Mouse (Mus musculus) layer of hippocampus, adult 6 months (tissue): Measurements from ENCODE around the gene Pold3. TPM values are rescaled to one million over a fixed set of nuclear protein-coding genes. Genes with fewer than 3 reads are reported as not detected.

Source experiments
- long read RNA-seq, 2 experiments: library from polyadenylated mRNA; unstranded; transcript quantifications; one replicate each; pipeline ENCODE4 v2.0.0; 2019 to 2020
- polyA plus RNA-seq: library from polyadenylated mRNA; unstranded; fragments of <200 nt; fragmentation: Nextera tagmentation; gene quantifications from 2 replicates; pipeline ENCODE4 v1.2.3, GENCODE M21; 2021

Gene Pold3
- polyA plus RNA-seq: 10.4 and 12.4 TPM in 2 replicates
- long read RNA-seq, experiment 1, transcript Pold3-201 (12 exons, 3,069 nt): major isoform, 7 of 14 reads
- long read RNA-seq, experiment 1, partial matches to known transcripts: 3 of 14 reads
- long read RNA-seq, experiment 1, other reads (novel, unspliced or antisense): 3 of 14 reads
- long read RNA-seq, experiment 2, transcript Pold3-201 (12 exons, 3,069 nt): major isoform, 143 of 177 reads
- long read RNA-seq, experiment 2, partial matches to known transcripts: 1 of 177 reads
- long read RNA-seq, experiment 2, other reads (novel, unspliced or antisense): 30 of 177 reads

DNA sequence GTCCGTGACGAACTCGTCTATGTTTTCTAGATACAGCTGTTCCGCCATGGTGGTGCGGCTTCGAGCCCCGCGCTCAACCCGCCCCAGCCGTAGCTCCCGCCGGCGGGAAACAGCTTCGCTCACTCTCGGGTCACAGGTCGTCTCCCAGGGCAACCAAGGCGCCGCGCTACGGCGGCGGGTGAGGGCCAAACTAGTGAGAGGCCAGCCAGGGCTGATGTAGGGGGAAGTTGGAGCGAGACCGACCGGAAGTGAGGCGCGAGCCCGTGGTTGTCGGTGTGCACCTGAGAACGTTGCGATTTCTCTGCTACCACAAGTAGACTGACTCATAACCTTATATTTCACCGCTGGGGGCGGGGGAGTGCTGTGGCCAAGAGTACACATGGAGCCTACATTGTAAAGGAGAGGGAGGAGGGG is at the start of gene Pold3:
Pold3 (minus strand) TSS at position 190 of the 414 bp plus-strand sequence.

GRCm38 (mm10) chr7:100159105-100159841 is 37.9 kb upstream of the Pold3 start, which contains the start of gene Lipt2:
TSS of gene Lipt2 (plus strand) at chr7:100159277.

Other genes with a start within 250 kb of the Pold3 start
- 5.1 and 5.5 TPM in 2 replicates for gene Rnf169, start 141.1 kb downstream of the Pold3 start, polyA plus RNA-seq
- not detected in 2 replicates for gene Chrdl2, start 115.4 kb downstream of the Pold3 start, polyA plus RNA-seq
- gene Lipt2, start 37.7 kb upstream of the Pold3 start, polyA plus RNA-seq: 12.8 and 13.8 TPM in 2 replicates
- gene Kcne3, start 54.9 kb upstream of the Pold3 start, polyA plus RNA-seq: 0.63 and 0.77 TPM in 2 replicates
- 26.0 and 34.8 TPM in 2 replicates for gene Pgm2l1, start 105.8 kb upstream of the Pold3 start, polyA plus RNA-seq
- gene P4ha3, start 164.0 kb upstream of the Pold3 start, polyA plus RNA-seq: 2.5 and 2.6 TPM in 2 replicates